Mouse (Mus musculus): ENCODE results near the gene Trp53. TPM values are rescaled to one million over a fixed set of nuclear protein-coding genes. Genes with fewer than 3 reads are reported as not detected.

The Trp53 gene
- total RNA-seq (2012; rRNA removed) (104 and 107 TPM in 2 replicates), total RNA-seq (2014; rRNA removed) (15.7 and 24.9 TPM in 2 replicates), polyA plus RNA-seq (2012; ENCODE audit: insufficient read length, low read depth) (309 and 372 TPM in 2 replicates)

DNA sequence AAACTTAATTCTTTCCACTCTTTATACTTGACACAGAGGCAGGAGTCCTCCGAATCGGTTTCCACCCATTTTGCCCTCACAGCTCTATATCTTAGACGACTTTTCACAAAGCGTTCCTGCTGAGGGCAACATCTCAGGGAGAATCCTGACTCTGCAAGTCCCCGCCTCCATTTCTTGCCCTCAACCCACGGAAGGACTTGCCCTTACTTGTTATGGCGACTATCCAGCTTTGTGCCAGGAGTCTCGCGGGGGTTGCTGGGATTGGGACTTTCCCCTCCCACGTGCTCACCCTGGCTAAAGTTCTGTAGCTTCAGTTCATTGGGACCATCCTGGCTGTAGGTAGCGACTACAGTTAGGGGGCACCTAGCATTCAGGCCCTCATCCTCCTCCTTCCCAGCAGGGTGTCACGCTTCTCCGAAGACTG lies at the start of gene Trp53, which contains the start of gene Wrap53:
TSS of gene Trp53 (plus strand) at position 269 of the 424 bp plus-strand sequence.
TSS of gene Wrap53 (minus strand) at position 165 of the 424 bp plus-strand sequence.
- Histone ChIP-seq H3K4me1 (ENCODE audit: control insufficient read depth in 1 of 2, insufficient read depth in 2 of 2) (peaks cover 16 to 59% of the 10 kb centered on the region in 2 experiments), H3K4me3 (replicated peaks in 1 of 3; ENCODE audit: low read depth in 2 of 3, low read length in 2 of 3, poor library complexity in 1 of 3) (peak within 1 kb of the TSS; percentile 81 to 99 (median 95)), H3K79me2 (replicated peaks; ENCODE audit: control insufficient read depth, extremely low read depth, insufficient read depth, poor library complexity, severe bottlenecking) (peaks cover 78% of the 10 kb centered on the region), H3K9ac (ENCODE audit: insufficient read depth, low read depth) (peak within 1 kb of the TSS; percentile 99), H3K27ac (ENCODE audit: insufficient read depth, low read depth) (peak within 1 kb of the TSS; percentile 89), H3K27me3 (replicated peaks) (no peaks in the 10 kb centered on the region), H3K36me3 (replicated peaks in 1 of 2; ENCODE audit: control insufficient read depth in 1 of 2, insufficient read depth in 1 of 2, low read length in 1 of 2) (peaks cover 19 to 54% of the 10 kb centered on the region in 2 experiments), H3K9me3 (replicated peaks; ENCODE audit: low read length) (no peaks in the 10 kb centered on the region), H3K4me2 (ENCODE audit: insufficient read depth, low read depth, poor library complexity, severe bottlenecking) (peak within 1 kb of the TSS; percentile 83)
- DNase-seq (ENCODE audit: extremely low read depth): peak; percentile 99
- dilution Hi-C loops (cut with MboI; ENCODE audit: extremely low pct_ligation_motif_present, extremely low pct_unique_long_range_greater_than_20kb, low sequenced_read_pairs) (no loop called here), in situ Hi-C loops (cut with MboI; ENCODE audit: low pct_ligation_motif_present, low pct_unique_long_range_greater_than_20kb, low sequenced_read_pairs) (no loop called here)
- TF ChIP-seq ZC3H11A (IDR thresholded peaks at IDR 0.05; ENCODE audit: low read depth, low read length) (no peak), TCF12 (IDR thresholded peaks at IDR 0.05; ENCODE audit: low read depth, low read length) (peak; percentile 96), POLR2A (IDR thresholded peaks at IDR 0.05; ENCODE audit: low read depth, low read length) (peak; percentile 98), TBP (conservative IDR thresholded peaks at IDR 0.05; ENCODE audit: low read depth, low read length) (peak; percentile 94), E2F4 (IDR thresholded peaks at IDR 0.05; ENCODE audit: insufficient replicate concordance, low read depth, low read length) (no peak), USF2 (conservative IDR thresholded peaks at IDR 0.05; ENCODE audit: low read depth, low read length) (peak; percentile 79), HCFC1 (IDR thresholded peaks at IDR 0.05; ENCODE audit: low read depth, low read length) (peak; percentile 96), ZKSCAN1 (IDR thresholded peaks at IDR 0.05; ENCODE audit: borderline replicate concordance, low read depth, low read length) (no peak), RCOR1 (conservative IDR thresholded peaks at IDR 0.05; ENCODE audit: low read depth, low read length) (peak; percentile 68), PAX5 (IDR thresholded peaks at IDR 0.05; ENCODE audit: low read length) (no peak), POLR2AphosphoS2 (IDR thresholded peaks at IDR 0.05; ENCODE audit: low read depth, low read length) (peak; percentile 90), RAD21 (IDR thresholded peaks at IDR 0.05; ENCODE audit: low read depth, low read length) (no peak), CTCF (conservative IDR thresholded peaks at IDR 0.05 in 1 of 2, IDR thresholded peaks at IDR 0.05 in 1 of 2; ENCODE audit: low read depth in 2 of 2, low read length in 2 of 2) (peak in 1 of 2 experiments; percentile 26; a peak in 2 of 4 replicates), NELFE (IDR thresholded peaks at IDR 0.05; ENCODE audit: low read depth, low read length) (peak; percentile 94), MAX (IDR thresholded peaks at IDR 0.05; ENCODE audit: low read length) (peak; percentile 100), SIN3A (IDR thresholded peaks at IDR 0.05; ENCODE audit: low read length) (peak; percentile 99), USF1 (IDR thresholded peaks at IDR 0.05; ENCODE audit: low read depth, low read length) (peak; percentile 87), MYC (IDR thresholded peaks at IDR 0.05; ENCODE audit: low read depth, low read length) (peak; percentile 100), MEF2A (IDR thresholded peaks at IDR 0.05; ENCODE audit: borderline replicate concordance, low read depth, low read length) (peak; percentile 82), CHD2 (IDR thresholded peaks at IDR 0.05; ENCODE audit: low read length) (peak; percentile 94), JUN (IDR thresholded peaks at IDR 0.05; ENCODE audit: insufficient read depth, low read depth, low read length) (no peak), ELF1 (IDR thresholded peaks at IDR 0.05; ENCODE audit: low read depth, low read length) (peak; percentile 81), CHD1 (IDR thresholded peaks at IDR 0.05; ENCODE audit: low read depth, low read length) (peak; percentile 87), MXI1 (IDR thresholded peaks at IDR 0.05; ENCODE audit: low read depth, low read length) (peak; percentile 99), BHLHE40 (IDR thresholded peaks at IDR 0.05; ENCODE audit: low read depth, low read length) (peak; percentile 72), KAT2A (IDR thresholded peaks at IDR 0.05; ENCODE audit: insufficient replicate concordance, low read length) (peak; percentile 97), SMC3 (IDR thresholded peaks at IDR 0.05; ENCODE audit: low read depth, low read length) (no peak), ETS1 (conservative IDR thresholded peaks at IDR 0.05; ENCODE audit: low read depth, low read length) (peak; percentile 46; the same call in 1 of the 2 replicates), EP300 (IDR thresholded peaks at IDR 0.05; ENCODE audit: low read length) (no peak), JUND (conservative IDR thresholded peaks at IDR 0.05; ENCODE audit: low read depth, low read length) (no peak), GABPA (IDR thresholded peaks at IDR 0.05; ENCODE audit: insufficient replicate concordance, low read depth, low read length) (peak; percentile 40; the same call in 1 of the 2 replicates), MAFK (IDR thresholded peaks at IDR 0.05; ENCODE audit: insufficient replicate concordance, low read length) (peak; percentile 56; the same call in 1 of the 2 replicates), IRF4 (IDR thresholded peaks at IDR 0.05; ENCODE audit: low read depth, low read length) (peak; percentile 71), MAZ (IDR thresholded peaks at IDR 0.05; ENCODE audit: low read depth, low read length) (no peak), ZMIZ1 (IDR thresholded peaks at IDR 0.05; ENCODE audit: low read depth, low read length) (peak; percentile 82), UBTF (IDR thresholded peaks at IDR 0.05; ENCODE audit: low read depth, low read length) (no peak), ZNF384 (IDR thresholded peaks at IDR 0.05; ENCODE audit: low read depth, low read length) (no peak), NRF1 (IDR thresholded peaks at IDR 0.05; ENCODE audit: low read depth, low read length) (peak; percentile 76)
